Mouse (Mus musculus): ENCODE measurements around the gene Slc28a1.

The Slc28a1 gene

GRCm38 (mm10) chr7:81208944-81209343 lies 94.3 kb downstream of the Slc28a1 start:
- in situ Hi-C loops (cut with MboI; ENCODE audit: low sequenced_read_pairs): no loop called here

DNA sequence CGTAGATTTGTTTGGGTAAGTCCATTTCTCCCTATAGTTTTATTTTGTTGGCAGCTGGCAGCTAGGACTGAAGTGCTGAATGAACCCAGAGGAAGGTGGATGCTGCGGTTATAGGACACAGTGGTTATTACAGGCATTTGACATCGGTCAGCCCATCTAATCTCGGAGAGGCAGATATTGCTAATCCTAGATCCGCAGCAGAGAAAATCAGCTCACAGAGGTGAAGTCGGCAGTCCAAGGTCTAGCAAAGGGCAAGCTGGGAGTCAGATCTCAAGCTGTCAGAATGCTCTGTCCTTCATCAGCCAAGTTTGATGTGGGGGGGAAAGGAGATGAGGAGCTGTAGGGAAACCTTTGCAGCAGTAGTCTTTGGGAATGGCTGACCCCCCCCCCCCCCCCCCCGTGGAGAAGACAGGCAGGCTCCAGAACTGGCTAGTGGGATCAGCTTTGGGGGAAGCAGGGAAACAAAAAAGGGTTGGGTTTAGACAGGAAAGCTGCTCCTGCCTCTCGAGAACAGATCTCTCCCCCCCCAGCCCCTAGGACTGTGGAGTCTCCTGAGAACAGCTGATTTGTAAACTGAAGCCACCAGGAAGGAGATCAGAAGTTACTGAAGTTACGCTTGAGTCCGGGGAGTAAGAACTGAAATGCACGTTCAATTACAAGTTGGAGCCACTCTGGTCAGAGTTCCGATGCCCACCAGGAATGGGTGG lies 95.5 kb downstream of the Slc28a1 start:
- in situ Hi-C loops (cut with MboI; ENCODE audit: low sequenced_read_pairs): no loop called here

- in situ Hi-C loops (cut with MboI; ENCODE audit: low sequenced_read_pairs): no loop called here
Observed at GRCm38 (mm10) chr7:81211760-81212159, 97.2 kb downstream of the Slc28a1 start.

- in situ Hi-C loops (cut with MboI; ENCODE audit: low sequenced_read_pairs): no loop called here
Observed at GRCm38 (mm10) chr7:81212261-81212681, 97.7 kb downstream of the Slc28a1 start.

GRCm38 (mm10) chr7:81212697-81213346 lies 98.2 kb downstream of the Slc28a1 start:
- in situ Hi-C loops (cut with MboI; ENCODE audit: low sequenced_read_pairs): no loop called here

- in situ Hi-C loops (cut with MboI; ENCODE audit: low sequenced_read_pairs): no loop called here
Observed at GRCm38 (mm10) chr7:81213347-81214152, 99.0 kb downstream of the Slc28a1 start, which contains the start of gene Pde8a. Pde8a (plus strand) TSS chr7:81213596.

- in situ Hi-C loops (cut with MboI; ENCODE audit: low sequenced_read_pairs): no loop called here
Observed at GRCm38 (mm10) chr7:81214153-81214907, 99.7 kb downstream of the Slc28a1 start.

GRCm38 (mm10) chr7:81215950-81216349 lies 101.4 kb downstream of the Slc28a1 start:
- in situ Hi-C loops (cut with MboI; ENCODE audit: low sequenced_read_pairs): no loop called here

- in situ Hi-C loops (cut with MboI; ENCODE audit: low sequenced_read_pairs): no loop called here
Observed at GRCm38 (mm10) chr7:81219321-81219720, 104.7 kb downstream of the Slc28a1 start.

All from CH12F3 (cell line).